Mouse (Mus musculus) midbrain, postnatal 0 days (tissue): ENCODE data around the gene Calm4. TPM values are rescaled to one million over a fixed set of nuclear protein-coding genes. Genes with fewer than 3 reads are reported as not detected.
"Not testable (repeated sequence)": the region's sequence is repeated elsewhere in the genome, so short reads cannot be mapped to it uniquely, and the experiment has no call there.

Source experiments
- ATAC-seq: fragments of 200-750 bp; cut with Nextera tagmentation; 2 replicates; pipeline ENCODE4 v1.8.0; 2017; ENCODE audit warnings: moderate number of reproducible peaks, mild to moderate bottlenecking, moderate TSS enrichment, moderate library complexity; ENCODE audit not compliant: low FRiP score
- DNase-seq: peaks from one replicate; pipeline ENCODE4 v3.0.0-alpha.2; 2015; ENCODE audit warnings: low spot score
- H3K27ac ChIP-seq: fragments of 300-500 bp; sonication (generic); 2 replicates; pipeline ENCODE4 v1.5.1; 2014; ENCODE audit warnings: low read depth, mild to moderate bottlenecking, low read length, mixed read lengths
- H3K27me3 ChIP-seq: fragments of 300-500 bp; sonication (generic); 2 replicates; pipeline ENCODE4 v1.6.1; 2014; ENCODE audit warnings: low read length, control low read depth, mixed read lengths; ENCODE audit not compliant: insufficient read depth
- H3K36me3 ChIP-seq: fragments of 300-500 bp; sonication (generic); 2 replicates; pipeline ENCODE4 v1.6.1; 2014; ENCODE audit warnings: low read length, control low read depth, mixed read lengths; ENCODE audit not compliant: insufficient read depth
- H3K4me1 ChIP-seq: fragments of 300-500 bp; sonication (generic); 2 replicates; pipeline ENCODE4 v1.6.1; 2014; ENCODE audit warnings: mild to moderate bottlenecking, control low read depth, antibody characterized with exemption, low read length, mixed read lengths; ENCODE audit not compliant: insufficient read depth
- H3K4me2 ChIP-seq: fragments of 300-500 bp; sonication (generic); 2 replicates; pipeline ENCODE4 v1.6.1; 2014; ENCODE audit warnings: low read depth, mild to moderate bottlenecking, low read length, mixed read lengths; ENCODE audit not compliant: poor library complexity, severe bottlenecking
- H3K4me3 ChIP-seq: fragments of 300-500 bp; sonication (generic); 2 replicates; pipeline ENCODE4 v1.5.1; 2014; ENCODE audit warnings: low read depth, mild to moderate bottlenecking, low read length, moderate library complexity
- H3K9ac ChIP-seq: fragments of 300-500 bp; sonication (generic); replicated peaks from 2 replicates; pipeline ENCODE4 v1.6.1; 2014; ENCODE audit warnings: mild to moderate bottlenecking, low read length, moderate library complexity, mixed read lengths; ENCODE audit not compliant: poor library complexity, severe bottlenecking
- H3K9me3 ChIP-seq: fragments of 300-500 bp; sonication (generic); 2 replicates; pipeline ENCODE4 v1.6.1; 2016; ENCODE audit warnings: low read length, control low read depth
- CTCF ChIP-seq: IDR thresholded peaks from 2 replicates; pipeline ENCODE4 v1.5.1; 2016; ENCODE audit warnings: antibody characterized with exemption, mild to moderate bottlenecking
- WGBS: fragments of 180-500 bp; shearing (Covaris S2); extraction: QIAGEN DNeasy Blood & Tissue Kit; methylation state at CpG from one replicate; pipeline ENCODE4 v1.1.7; 2014; 5-methylcytosine and 5-hydroxymethylcytosine counted together
- polyA plus RNA-seq: library from polyadenylated mRNA; unstranded; fragments of >200 nt; fragmentation: Nextera tagmentation; extraction: Ambion mirVana; gene quantifications from 2 replicates; pipeline ENCODE4 v1.2.1, GENCODE M21; 2015
- total RNA-seq: library from RNA; depleted of rRNA; stranded (reverse); fragments of >200 nt; gene quantifications from 2 replicates; pipeline ENCODE4 v1.2.3, GENCODE M21; 2014

Gene Calm4
- total and polyA plus RNA-seq, 2 experiments from 2014 or later, result 3.7 TPM; not detected in 1

DNA sequence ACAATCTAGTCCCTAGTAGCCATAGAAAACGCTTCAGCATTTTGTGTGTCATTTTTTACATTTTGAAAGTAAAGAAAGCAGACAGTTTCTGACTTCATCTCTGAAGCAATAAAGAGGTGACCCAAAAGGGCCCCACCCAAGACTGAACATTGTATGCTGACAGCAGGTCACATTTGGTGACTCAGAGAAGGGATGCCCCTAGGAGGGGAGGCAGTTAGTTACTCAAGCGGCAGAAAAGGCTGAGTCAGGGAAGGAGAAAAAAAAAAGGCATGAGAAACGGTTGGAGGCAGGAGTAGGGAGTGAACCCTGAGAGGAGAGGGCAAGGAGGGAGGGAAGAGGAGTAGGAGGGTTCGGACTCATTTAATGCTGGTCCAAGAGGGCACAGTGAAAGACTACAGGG lies 15.5 kb upstream of the Calm4 start:
- Histone ChIP-seq H3K9ac (no peak overlapping the region), H3K27me3 (no peaks in the 10 kb centered on the region), H3K4me1 (no peaks in the 10 kb centered on the region), H3K9me3 (no peaks in the 10 kb centered on the region), H3K4me3 (no peak overlapping the region), H3K4me2 (no peak overlapping the region), H3K36me3 (no peaks in the 10 kb centered on the region), H3K27ac (no peak overlapping the region)
- WGBS, result 72% methylated on average over 4 of the region's 4 CpGs
- ATAC-seq (no peak), DNase-seq (no peak)
- TF ChIP-seq CTCF, result no peak

- H3K4me2 ChIP-seq, result no peak overlapping the region
- H3K36me3 ChIP-seq, result no peaks in the 10 kb centered on the region
- no peak for DNase-seq
- H3K27me3 ChIP-seq, result no peaks in the 10 kb centered on the region
- no peak overlapping the region for H3K9ac ChIP-seq
- H3K27ac ChIP-seq, result no peak overlapping the region
- H3K4me3 ChIP-seq, result no peak overlapping the region
- H3K4me1 ChIP-seq, result no peaks in the 10 kb centered on the region
- no peaks in the 10 kb centered on the region for H3K9me3 ChIP-seq
- TF ChIP-seq CTCF, result no peak
- no peak for ATAC-seq
These were observed 11.8 kb upstream of the Calm4 start for GRCm38 (mm10) chr13:3825726-3826125.

- DNase-seq, result no peak
These were observed 6.0 kb upstream of the Calm4 start for GRCm38 (mm10) chr13:3831546-3831945.

GRCm38 (mm10) chr13:3831994-3832393 lies 5.6 kb upstream of the Calm4 start:
- no peak for DNase-seq
- H3K4me2 ChIP-seq, result no peak overlapping the region
- no peak overlapping the region for H3K27ac ChIP-seq
- 52% methylated on average over 1 of the region's 1 CpGs for WGBS
- no peak for TF ChIP-seq CTCF
- H3K9ac ChIP-seq, result no peak overlapping the region
- H3K4me1 ChIP-seq, result no peaks in the 10 kb centered on the region
- H3K27me3 ChIP-seq, result no peaks in the 10 kb centered on the region
- no peaks in the 10 kb centered on the region for H3K36me3 ChIP-seq
- no peaks in the 10 kb centered on the region for H3K9me3 ChIP-seq
- no peak overlapping the region for H3K4me3 ChIP-seq
- ATAC-seq, result no peak

More at GRCm38 (mm10) chr13:3831546-3831945, 6.0 kb upstream of the Calm4 start:
- 80% methylated on average over 5 of the region's 5 CpGs for WGBS
- no peak for ATAC-seq
- H3K36me3 ChIP-seq, result no peaks in the 10 kb centered on the region
- H3K4me3 ChIP-seq, result no peak overlapping the region
- H3K4me2 ChIP-seq, result no peak overlapping the region
- TF ChIP-seq CTCF, result no peak
- H3K27me3 ChIP-seq, result no peaks in the 10 kb centered on the region
- no peaks in the 10 kb centered on the region for H3K9me3 ChIP-seq
- H3K27ac ChIP-seq, result no peak overlapping the region
- H3K9ac ChIP-seq, result no peak overlapping the region
- no peaks in the 10 kb centered on the region for H3K4me1 ChIP-seq

DNA sequence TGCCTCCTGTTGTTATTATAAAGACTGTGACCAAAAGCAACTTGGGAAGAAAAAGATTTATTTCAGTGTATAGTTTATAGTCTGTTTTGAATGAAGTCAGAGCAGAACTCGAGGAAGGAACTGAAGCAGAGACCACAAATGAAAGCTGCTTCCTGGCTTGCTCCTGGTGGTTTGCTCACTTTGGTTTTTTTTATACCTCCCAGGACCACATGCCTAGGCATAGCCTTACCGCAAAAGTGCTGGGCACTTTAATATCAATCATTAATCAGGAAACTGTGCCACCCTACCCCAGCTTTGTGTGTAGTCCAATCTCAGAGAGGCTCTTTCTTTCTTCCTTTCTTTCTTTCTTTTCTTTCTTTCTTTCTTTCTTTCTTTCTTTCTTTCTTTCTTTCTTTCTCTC lies 5.1 kb upstream of the Calm4 start:
- Histone ChIP-seq H3K27me3 (no peaks in the 10 kb centered on the region), H3K27ac (no peak overlapping the region), H3K4me2 (no peak overlapping the region), H3K4me1 (no peaks in the 10 kb centered on the region), H3K9me3 (no peaks in the 10 kb centered on the region), H3K36me3 (no peaks in the 10 kb centered on the region), H3K4me3 (no peak overlapping the region), H3K9ac (no peak overlapping the region)
- DNase-seq (no peak), ATAC-seq (no peak)
- no peak for TF ChIP-seq CTCF
- 82% methylated on average over 2 of the region's 2 CpGs for WGBS

- H3K4me3 ChIP-seq, H3K4me1 ChIP-seq, H3K4me2 ChIP-seq, H3K9ac ChIP-seq, H3K36me3 ChIP-seq, ATAC-seq, H3K27me3 ChIP-seq, H3K9me3 ChIP-seq, DNase-seq, H3K27ac ChIP-seq: not testable (repeated sequence)
These were observed 3.9 kb upstream of the Calm4 start for GRCm38 (mm10) chr13:3833644-3834043.

DNA sequence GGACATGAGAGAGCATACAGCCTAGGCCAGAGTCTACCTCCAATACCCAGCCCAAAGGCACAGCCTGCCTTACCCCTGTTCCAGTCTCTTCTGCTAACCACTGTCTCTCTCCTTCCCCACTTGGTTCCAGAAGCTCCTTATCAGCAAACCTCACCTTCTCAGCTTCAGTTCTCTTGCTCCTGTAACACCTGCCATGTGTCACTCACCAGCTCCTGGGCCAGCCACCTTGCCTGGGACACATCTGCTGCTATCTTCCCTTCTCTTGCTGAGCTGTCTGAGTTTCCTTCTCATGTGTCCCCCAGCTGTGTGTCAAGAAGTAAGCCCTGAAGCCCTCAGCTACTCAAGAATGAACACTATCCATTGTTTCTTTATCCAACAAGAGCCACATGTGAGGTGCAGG lies 3.1 kb downstream of the Calm4 start:
- not testable (repeated sequence) for H3K27ac ChIP-seq, ATAC-seq, H3K9me3 ChIP-seq, DNase-seq, H3K4me2 ChIP-seq, H3K36me3 ChIP-seq, H3K9ac ChIP-seq, H3K4me1 ChIP-seq, H3K4me3 ChIP-seq, H3K27me3 ChIP-seq
